15 mouse cellular contexts compared by ENCODE assay signal in the genomic region with DNA sequence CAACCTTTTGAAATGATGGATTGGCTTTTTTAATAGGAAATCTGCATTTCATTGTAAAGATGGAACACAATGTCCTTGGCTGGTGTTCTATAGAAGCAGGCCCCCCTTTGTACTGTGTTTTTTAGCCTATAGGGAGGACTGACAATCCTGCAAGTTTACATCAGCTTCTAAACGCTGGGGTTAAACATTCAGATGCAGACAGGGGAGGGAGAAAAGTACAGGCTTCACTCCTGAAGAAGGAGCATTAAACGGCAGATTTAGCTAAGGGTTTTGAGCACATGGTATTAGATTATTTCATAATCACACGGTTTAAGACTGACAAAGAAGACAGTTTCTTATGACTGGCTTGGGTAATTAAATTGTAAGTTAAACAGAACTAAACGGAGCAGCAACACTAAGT.
DNase-seq lines count a peak whose midpoint lies in the region; ATAC-seq and TF ChIP-seq lines count a peak whose summit lies in the region.
"Had no signal": no experiment of that assay in that cellular context is flagged by ENCODE, and none has a peak within 500 bp of the region (broad histone marks: within the 10 kb centered on the region; RNA-seq: fewer than 3 reads in every experiment).

No protein-coding gene starts in this region.

- peaks cover 14% of the 10 kb centered on the region for H3K4me1 ChIP-seq in midbrain, embryonic 10.5 days
- no peaks in the 10 kb centered on the region for H3K4me1 ChIP-seq in midbrain, postnatal 0 days (ENCODE audit: insufficient read depth, low read length)
- peaks cover 28% of the 10 kb centered on the region for H3K4me1 ChIP-seq in embryonic facial prominence, embryonic 14.5 days (ENCODE audit: control insufficient read depth, insufficient read depth, low read length)
- 0 out of 2 replicates have a peak, but pooled peaks cover 3% of the 10 kb centered on the region for H3K4me1 ChIP-seq in hindbrain, embryonic 16.5 days (ENCODE audit: control insufficient read depth, insufficient read depth, low read depth, low read length)
- 0 out of 2 replicates have a peak, but pooled peaks cover 8% of the 10 kb centered on the region for H3K4me1 ChIP-seq in midbrain, embryonic 14.5 days (ENCODE audit: control insufficient read depth, insufficient read depth, low read length)
- H3K4me1 ChIP-seq: intestine, embryonic 15.5 days had no signal

- DNase-seq in midbrain, embryonic 10.5 days (ENCODE audit: low spot score), result no peak
- no peak for DNase-seq in midbrain, postnatal 0 days (ENCODE audit: low spot score)
- peak; percentile 87 for DNase-seq in embryonic facial prominence, embryonic 14.5 days (ENCODE audit: low spot score)
- DNase-seq in midbrain, embryonic 14.5 days, result peak; percentile 21
- no peak for DNase-seq in kidney, adult 18-20 months
- DNase-seq in cerebellum, adult 18-20 months, result no peak
- DNase-seq in layer of hippocampus, postnatal 25 days (ENCODE audit: extremely low spot score in 1 of 2, low spot score in 1 of 2), result no peak
- DNase-seq: adrenal gland, adult 8-10 months; cerebellum, adult 9-10 months; gastrocnemius, postnatal 25 days; heart, postnatal 36 days; thymus, adult 18-20 months had no signal

- H3K9me3 ChIP-seq in midbrain, embryonic 10.5 days (replicated peaks), result no peaks in the 10 kb centered on the region
- H3K9me3 ChIP-seq in midbrain, postnatal 0 days (ENCODE audit: low read length), result no peaks in the 10 kb centered on the region
- H3K9me3 ChIP-seq in embryonic facial prominence, embryonic 14.5 days (ENCODE audit: control insufficient read depth, low read length), result no peaks in the 10 kb centered on the region
- H3K9me3 ChIP-seq in hindbrain, embryonic 16.5 days (ENCODE audit: control insufficient read depth, low read length), result no peaks in the 10 kb centered on the region
- H3K9me3 ChIP-seq in midbrain, embryonic 14.5 days (ENCODE audit: control insufficient read depth, low read length), result no peaks in the 10 kb centered on the region
- H3K9me3 ChIP-seq: heart, embryonic 10.5 days; intestine, embryonic 15.5 days had no signal

- H3K9ac ChIP-seq in midbrain, postnatal 0 days (replicated peaks; ENCODE audit: low read length, poor library complexity, severe bottlenecking), result no peak overlapping the region
- H3K9ac ChIP-seq in embryonic facial prominence, embryonic 14.5 days (ENCODE audit: low read depth, low read length), result no peak overlapping the region
- H3K9ac ChIP-seq in hindbrain, embryonic 16.5 days (ENCODE audit: low read depth, low read length), result no peak overlapping the region
- no peak overlapping the region for H3K9ac ChIP-seq in midbrain, embryonic 14.5 days (replicated peaks; ENCODE audit: low read length)
- H3K9ac ChIP-seq: intestine, embryonic 15.5 days had no signal

- 60% methylated on average over 4 of the region's 4 CpGs for WGBS in midbrain, embryonic 10.5 days
- whole genome bisulfite sequencing in midbrain, postnatal 0 days, result 18% methylated on average over 4 of the region's 4 CpGs
- 9% methylated on average over 4 of the region's 4 CpGs for WGBS in embryonic facial prominence, embryonic 14.5 days
- WGBS in hindbrain, embryonic 16.5 days, result 26% methylated on average over 4 of the region's 4 CpGs
- WGBS in midbrain, embryonic 14.5 days, result 16% methylated on average over 4 of the region's 4 CpGs

- H3K27ac ChIP-seq in midbrain, embryonic 10.5 days (replicated peaks), result peak overlapping the region; percentile 59; the same call in 1 of the 2 replicates
- H3K27ac ChIP-seq in midbrain, postnatal 0 days (ENCODE audit: low read depth, low read length), result no peak overlapping the region
- H3K27ac ChIP-seq in embryonic facial prominence, embryonic 14.5 days (replicated peaks; ENCODE audit: low read depth, low read length), result peak overlapping the region; percentile 78
- H3K27ac ChIP-seq in hindbrain, embryonic 16.5 days (ENCODE audit: low read depth, low read length), result no peak overlapping the region; the same call in 1 of the 2 replicates
- H3K27ac ChIP-seq in midbrain, embryonic 14.5 days (replicated peaks; ENCODE audit: low read depth, low read length), result 0 out of 2 replicates have a peak overlapping the region, but pooled peaks have one; percentile 13
- H3K27ac ChIP-seq: heart, embryonic 10.5 days; intestine, embryonic 15.5 days had no signal

- ATAC-seq in midbrain, postnatal 0 days (ENCODE audit: low FRiP score), result no peak
- peak; percentile 81 for ATAC-seq in embryonic facial prominence, embryonic 14.5 days (ENCODE audit: low read depth)
- 0 out of 2 replicates have a peak, but pooled peaks have one; percentile 27 for ATAC-seq in hindbrain, embryonic 16.5 days
- ATAC-seq in midbrain, embryonic 14.5 days (ENCODE audit: low FRiP score, low TSS enrichment), result no peak
- ATAC-seq: intestine, embryonic 15.5 days had no signal

- H3K4me3 ChIP-seq in midbrain, embryonic 10.5 days, result no peak overlapping the region
- H3K4me3 ChIP-seq in midbrain, postnatal 0 days (ENCODE audit: low read depth, low read length), result no peak overlapping the region
- H3K4me3 ChIP-seq in embryonic facial prominence, embryonic 14.5 days (ENCODE audit: low read depth, low read length), result no peak overlapping the region
- no peak overlapping the region for H3K4me3 ChIP-seq in hindbrain, embryonic 16.5 days (ENCODE audit: low read length)
- H3K4me3 ChIP-seq in midbrain, embryonic 14.5 days (replicated peaks; ENCODE audit: low read depth, low read length), result no peak overlapping the region
- H3K4me3 ChIP-seq: heart, embryonic 10.5 days; intestine, embryonic 15.5 days had no signal

- H3K27me3 ChIP-seq in midbrain, embryonic 10.5 days (ENCODE audit: low read depth, poor library complexity, severe bottlenecking), result no peaks in the 10 kb centered on the region
- H3K27me3 ChIP-seq in midbrain, postnatal 0 days (ENCODE audit: insufficient read depth, low read length), result no peaks in the 10 kb centered on the region
- H3K27me3 ChIP-seq in embryonic facial prominence, embryonic 14.5 days (replicated peaks; ENCODE audit: control insufficient read depth, insufficient read depth, low read length), result no peaks in the 10 kb centered on the region
- H3K27me3 ChIP-seq in hindbrain, embryonic 16.5 days (replicated peaks; ENCODE audit: control insufficient read depth, insufficient read depth, low read length), result no peaks in the 10 kb centered on the region
- H3K27me3 ChIP-seq in midbrain, embryonic 14.5 days (ENCODE audit: control insufficient read depth, insufficient read depth, low read length), result no peaks in the 10 kb centered on the region
- H3K27me3 ChIP-seq: intestine, embryonic 15.5 days had no signal

- TF ChIP-seq CTCF in midbrain, postnatal 0 days (IDR thresholded peaks at IDR 0.05), result no peak

- no peak overlapping the region for H3K4me2 ChIP-seq in midbrain, postnatal 0 days (ENCODE audit: low read depth, low read length, poor library complexity, severe bottlenecking)
- H3K4me2 ChIP-seq in embryonic facial prominence, embryonic 14.5 days (ENCODE audit: low read depth, low read length), result no peak overlapping the region
- H3K4me2 ChIP-seq in hindbrain, embryonic 16.5 days (ENCODE audit: low read length), result no peak overlapping the region
- no peak overlapping the region for H3K4me2 ChIP-seq in midbrain, embryonic 14.5 days (ENCODE audit: low read length)
- H3K4me2 ChIP-seq: intestine, embryonic 15.5 days had no signal

- H3K36me3 ChIP-seq in midbrain, embryonic 10.5 days, result no peaks in the 10 kb centered on the region
- H3K36me3 ChIP-seq in midbrain, postnatal 0 days (ENCODE audit: insufficient read depth, low read length), result no peaks in the 10 kb centered on the region
- H3K36me3 ChIP-seq in embryonic facial prominence, embryonic 14.5 days (ENCODE audit: control insufficient read depth, insufficient read depth, low read length), result no peaks in the 10 kb centered on the region
- H3K36me3 ChIP-seq in hindbrain, embryonic 16.5 days (ENCODE audit: control insufficient read depth, insufficient read depth, low read length), result no peaks in the 10 kb centered on the region
- no peaks in the 10 kb centered on the region for H3K36me3 ChIP-seq in midbrain, embryonic 14.5 days (ENCODE audit: control insufficient read depth, insufficient read depth, low read length)
- H3K36me3 ChIP-seq: heart, embryonic 10.5 days; intestine, embryonic 15.5 days had no signal

Comparison
In these comparisons a context has a peak if more than half of its experiments do, and no peak if none do; other contexts are left out.
1. DNase-seq: peak in embryonic facial prominence, embryonic 14.5 days (single experiment) and midbrain, embryonic 14.5 days (single experiment); none in midbrain, embryonic 10.5 days (single experiment), midbrain, postnatal 0 days (single experiment), kidney, adult 18-20 months (single experiment), cerebellum, adult 18-20 months (0 of 2) and layer of hippocampus, postnatal 25 days (0 of 2).
2. H3K27ac ChIP-seq: peak in midbrain, embryonic 10.5 days (single experiment), embryonic facial prominence, embryonic 14.5 days (single experiment) and midbrain, embryonic 14.5 days (single experiment); none in midbrain, postnatal 0 days (single experiment) and hindbrain, embryonic 16.5 days (single experiment).
3. ATAC-seq: peak in embryonic facial prominence, embryonic 14.5 days (single experiment) and hindbrain, embryonic 16.5 days (single experiment); none in midbrain, postnatal 0 days (single experiment) and midbrain, embryonic 14.5 days (single experiment).